Mouse (Mus musculus) hindbrain, embryonic 16.5 days (tissue): Measurements from ENCODE around the gene Maats1. TPM values are rescaled to one million over a fixed set of nuclear protein-coding genes. Genes with fewer than 3 reads are reported as not detected.
"Not testable (repeated sequence)": the region's sequence is repeated elsewhere in the genome, so short reads cannot be mapped to it uniquely, and the experiment has no call there.

Experiments
- ATAC-seq: fragments of 200-750 bp; cut with Nextera tagmentation; 2 replicates; pipeline ENCODE4 v1.8.0; 2017; ENCODE audit warnings: moderate TSS enrichment, moderate library complexity
- H3K27ac ChIP-seq: fragments of 300-500 bp; sonication (generic); 2 replicates; pipeline ENCODE4 v1.5.1; 2014; ENCODE audit warnings: low read depth, mild to moderate bottlenecking, control low read depth, low read length, moderate library complexity
- H3K27me3 ChIP-seq: fragments of 300-500 bp; sonication (generic); replicated peaks from 2 replicates; pipeline ENCODE4 v1.6.1; 2014; ENCODE audit warnings: low read length; ENCODE audit not compliant: control insufficient read depth, insufficient read depth
- H3K36me3 ChIP-seq: fragments of 300-500 bp; sonication (generic); 2 replicates; pipeline ENCODE4 v1.6.1; 2014; ENCODE audit warnings: mild to moderate bottlenecking, low read length, moderate library complexity, mixed read lengths; ENCODE audit not compliant: control insufficient read depth, insufficient read depth
- H3K4me1 ChIP-seq: fragments of 300-500 bp; sonication (generic); 2 replicates; pipeline ENCODE4 v1.6.1; 2014; ENCODE audit warnings: low read depth, low read length; ENCODE audit not compliant: control insufficient read depth, insufficient read depth
- H3K4me2 ChIP-seq: fragments of 300-500 bp; sonication (generic); 2 replicates; pipeline ENCODE4 v1.6.1; 2014; ENCODE audit warnings: mild to moderate bottlenecking, low read length, control low read depth, moderate library complexity
- H3K4me3 ChIP-seq: fragments of 300-500 bp; sonication (generic); 2 replicates; pipeline ENCODE4 v1.5.1; 2014; ENCODE audit warnings: mild to moderate bottlenecking, low read length, control low read depth, moderate library complexity
- H3K9ac ChIP-seq: fragments of 300-500 bp; sonication (generic); 2 replicates; pipeline ENCODE4 v1.6.1; 2014; ENCODE audit warnings: low read depth, mild to moderate bottlenecking, control low read depth, low read length, moderate library complexity
- H3K9me3 ChIP-seq: fragments of 300-500 bp; sonication (generic); 2 replicates; pipeline ENCODE4 v1.6.1; 2014; ENCODE audit warnings: mild to moderate bottlenecking, low read length, moderate library complexity; ENCODE audit not compliant: control insufficient read depth
- WGBS: fragments of 180-500 bp; shearing (Covaris S2); extraction: QIAGEN DNeasy Blood & Tissue Kit; methylation state at CpG from one replicate; pipeline ENCODE4 v1.1.7; 2014; 5-methylcytosine and 5-hydroxymethylcytosine counted together
- polyA plus RNA-seq: library from polyadenylated mRNA; unstranded; fragments of >200 nt; fragmentation: Nextera tagmentation; extraction: Ambion mirVana; gene quantifications from 2 replicates; pipeline ENCODE4 v1.2.1, GENCODE M21; 2015

Maats1 gene
- polyA plus RNA-seq, 1 experiment from 2014 or later: 1.6 TPM

DNA sequence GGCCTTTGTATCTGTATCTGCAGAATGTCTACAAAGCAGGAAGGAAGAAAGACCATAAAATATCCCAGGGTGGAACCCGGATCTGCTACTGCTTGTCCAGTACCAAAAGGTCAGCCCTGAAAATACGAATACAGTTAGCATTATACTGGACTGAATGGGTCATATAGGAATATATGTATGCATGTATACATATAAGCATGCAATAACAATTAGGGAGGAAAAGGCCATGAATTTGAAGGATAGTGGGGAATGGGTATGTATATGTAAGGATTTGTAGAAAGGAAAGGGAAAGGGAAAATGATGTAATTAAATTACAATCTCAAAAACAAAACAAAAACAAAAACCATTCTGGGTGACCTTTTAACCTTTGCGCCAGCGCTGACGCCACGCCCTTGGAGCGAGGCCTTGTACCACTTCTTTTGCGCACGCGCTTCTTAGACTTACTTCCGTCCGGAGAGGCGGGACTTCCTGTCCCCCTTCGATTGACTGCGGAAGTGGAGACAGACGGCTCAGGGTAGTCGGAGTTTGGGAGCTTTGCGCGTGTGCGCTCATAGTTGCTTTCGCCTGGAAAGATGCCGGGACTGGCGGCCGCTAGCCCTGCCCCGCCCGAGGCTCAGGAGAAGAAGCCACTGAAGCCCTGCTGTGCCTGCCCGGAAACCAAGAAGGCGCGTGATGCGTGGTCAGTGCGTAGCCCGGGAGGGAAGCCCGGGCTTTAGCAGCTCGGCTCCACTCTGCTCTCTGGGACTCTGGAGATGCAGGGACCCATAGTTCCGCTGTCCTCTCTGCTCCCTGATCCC is 4.8 kb upstream of the Maats1 start, which contains the start of the genes Cox17 and Gm21987:
Gene Cox17 (plus strand): TSS at position 463 of the 797 bp plus-strand sequence.
Gene Gm21987 (plus strand): TSS at position 512 of the 797 bp plus-strand sequence.
- H3K4me2 ChIP-seq: peak within 1 kb of the TSS; percentile 81
- H3K4me3 ChIP-seq: peak within 1 kb of the TSS; percentile 95
- WGBS: 2% methylated on average over 35 of the region's 35 CpGs
- H3K27ac ChIP-seq: peak within 1 kb of the TSS; percentile 85
- H3K9me3 ChIP-seq: no peaks in the 10 kb centered on the region
- no peaks in the 10 kb centered on the region for H3K27me3 ChIP-seq
- ATAC-seq: peak; percentile 99
- peaks cover 7% of the 10 kb centered on the region; the same call in 1 of the 2 replicates for H3K36me3 ChIP-seq
- peak within 1 kb of the TSS; percentile 87 for H3K9ac ChIP-seq
- peaks cover 12% of the 10 kb centered on the region for H3K4me1 ChIP-seq

DNA sequence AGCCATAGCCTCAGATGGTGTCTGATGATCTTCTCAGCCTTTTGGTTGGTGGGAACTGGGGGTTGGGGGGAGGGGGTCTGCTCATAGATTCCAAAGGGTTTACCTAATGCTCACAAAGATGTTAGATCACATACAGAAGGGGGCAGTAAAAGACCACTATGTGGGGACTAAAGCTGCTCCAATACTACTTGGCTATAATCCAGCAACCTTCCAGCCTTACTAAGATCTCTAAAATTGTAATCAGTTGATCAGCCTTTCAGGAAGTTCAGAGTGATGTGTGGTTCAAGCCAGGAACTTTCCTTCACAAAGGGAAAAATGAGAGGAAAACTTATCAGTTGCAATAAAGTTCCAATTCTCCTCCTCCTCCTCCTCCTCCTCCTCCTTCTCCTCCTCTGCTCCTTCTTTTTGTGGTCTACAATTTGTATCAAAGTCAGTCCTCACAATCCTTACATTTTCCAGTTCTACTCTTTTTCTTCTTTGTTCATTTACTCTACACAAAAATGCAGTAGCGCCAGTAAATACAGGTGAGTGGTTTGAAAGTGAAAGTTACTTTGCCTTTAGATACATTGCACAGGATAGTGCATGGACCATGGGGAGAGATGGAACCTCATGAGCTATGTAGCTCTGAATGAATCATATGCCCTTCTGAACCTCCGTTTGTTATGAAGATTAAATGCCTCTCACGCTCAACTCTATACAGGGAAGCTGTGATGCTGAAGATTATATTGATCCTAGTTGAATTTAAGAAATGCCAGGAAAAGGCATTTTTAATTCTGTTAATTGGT is 3.2 kb upstream of the Maats1 start:
- Histone ChIP-seq H3K9ac (no peak overlapping the region), H3K27me3 (no peaks in the 10 kb centered on the region), H3K27ac (no peak overlapping the region), H3K36me3 (no peaks in the 10 kb centered on the region; the same call in 1 of the 2 replicates), H3K4me1 (peaks cover 12% of the 10 kb centered on the region), H3K4me3 (no peak overlapping the region), H3K9me3 (no peaks in the 10 kb centered on the region), H3K4me2 (no peak overlapping the region)
- WGBS: 78% methylated on average over 3 of the region's 3 CpGs
- 0 out of 2 replicates have a peak, but pooled peaks have one; percentile 28 for ATAC-seq

DNA sequence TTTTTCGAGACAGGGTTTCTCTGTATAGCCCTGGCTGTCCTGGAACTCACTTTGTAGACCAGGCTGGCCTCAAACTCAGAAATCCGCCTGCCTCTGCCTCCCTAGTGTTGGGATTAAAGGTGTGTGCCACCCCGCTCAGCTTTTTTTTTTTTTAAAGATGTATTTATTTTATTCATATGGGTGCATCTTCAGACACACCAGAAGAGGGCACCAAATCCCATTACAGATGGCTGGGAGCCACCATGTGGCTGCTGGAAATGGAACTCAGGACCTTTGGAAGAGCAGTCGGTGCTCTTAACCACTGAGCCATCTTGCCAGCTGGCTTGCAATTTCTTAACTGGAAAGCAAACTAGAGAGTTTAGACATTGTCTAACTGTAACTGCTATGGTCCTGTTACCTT is 3.9 kb downstream of the Maats1 start:
- H3K9ac ChIP-seq, H3K36me3 ChIP-seq, H3K27me3 ChIP-seq, H3K27ac ChIP-seq, H3K4me3 ChIP-seq, H3K4me2 ChIP-seq, ATAC-seq, H3K9me3 ChIP-seq, H3K4me1 ChIP-seq: not testable (repeated sequence)
- WGBS: 89% methylated on average over 4 of the region's 4 CpGs

DNA sequence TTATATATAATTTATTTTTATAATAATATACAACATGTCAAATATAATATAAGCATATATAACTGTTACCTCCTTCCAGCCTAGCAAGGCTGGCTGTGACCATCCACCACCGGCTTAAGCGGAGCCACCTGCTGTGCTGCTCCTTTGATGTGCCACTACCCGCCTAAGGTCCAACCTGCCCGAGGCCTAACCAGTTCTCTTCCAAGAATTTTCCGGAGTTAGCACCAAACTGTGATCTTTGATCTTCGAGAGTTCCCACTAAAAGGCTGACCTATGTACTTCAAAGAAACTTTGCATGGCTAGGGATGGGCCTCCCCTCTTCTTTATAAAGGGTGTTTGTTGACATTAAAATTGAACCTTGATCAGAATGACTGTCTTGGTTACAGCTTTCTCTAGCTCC is 7.5 kb downstream of the Maats1 start:
- no peaks in the 10 kb centered on the region for H3K9me3 ChIP-seq
- no peak for ATAC-seq
- no peak overlapping the region for H3K4me3 ChIP-seq
- no peaks in the 10 kb centered on the region for H3K4me1 ChIP-seq
- 42% methylated on average over 6 of the region's 6 CpGs for WGBS
- no peaks in the 10 kb centered on the region for H3K27me3 ChIP-seq
- no peak overlapping the region for H3K27ac ChIP-seq
- H3K4me2 ChIP-seq: no peak overlapping the region
- no peaks in the 10 kb centered on the region for H3K36me3 ChIP-seq
- no peak overlapping the region for H3K9ac ChIP-seq

DNA sequence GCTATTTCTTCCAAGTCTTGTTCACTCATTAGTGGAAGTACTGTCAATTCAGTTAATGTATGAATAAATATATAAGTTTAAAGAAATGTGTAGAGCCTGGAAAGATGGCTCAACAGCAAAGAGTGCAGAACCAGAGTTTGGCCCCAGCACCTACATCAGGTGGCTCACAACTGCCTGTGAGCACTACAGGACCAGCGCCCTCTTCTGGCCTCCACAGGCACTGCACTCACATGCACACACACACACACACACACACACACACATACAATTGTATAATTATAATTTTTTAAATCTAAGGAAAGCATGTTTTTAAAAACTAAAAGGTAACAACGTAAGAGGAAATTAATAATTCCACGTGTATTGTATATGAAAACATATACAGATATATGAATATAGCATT is 12.6 kb downstream of the Maats1 start:
- no peak overlapping the region for H3K27ac ChIP-seq
- no peak overlapping the region for H3K9ac ChIP-seq
- H3K4me2 ChIP-seq: no peak overlapping the region
- no peak for ATAC-seq
- no peaks in the 10 kb centered on the region for H3K4me1 ChIP-seq
- H3K27me3 ChIP-seq: no peaks in the 10 kb centered on the region
- no peaks in the 10 kb centered on the region for H3K36me3 ChIP-seq
- H3K9me3 ChIP-seq: no peaks in the 10 kb centered on the region
- 93% methylated on average over 3 of the region's 3 CpGs for WGBS
- no peak overlapping the region for H3K4me3 ChIP-seq

DNA sequence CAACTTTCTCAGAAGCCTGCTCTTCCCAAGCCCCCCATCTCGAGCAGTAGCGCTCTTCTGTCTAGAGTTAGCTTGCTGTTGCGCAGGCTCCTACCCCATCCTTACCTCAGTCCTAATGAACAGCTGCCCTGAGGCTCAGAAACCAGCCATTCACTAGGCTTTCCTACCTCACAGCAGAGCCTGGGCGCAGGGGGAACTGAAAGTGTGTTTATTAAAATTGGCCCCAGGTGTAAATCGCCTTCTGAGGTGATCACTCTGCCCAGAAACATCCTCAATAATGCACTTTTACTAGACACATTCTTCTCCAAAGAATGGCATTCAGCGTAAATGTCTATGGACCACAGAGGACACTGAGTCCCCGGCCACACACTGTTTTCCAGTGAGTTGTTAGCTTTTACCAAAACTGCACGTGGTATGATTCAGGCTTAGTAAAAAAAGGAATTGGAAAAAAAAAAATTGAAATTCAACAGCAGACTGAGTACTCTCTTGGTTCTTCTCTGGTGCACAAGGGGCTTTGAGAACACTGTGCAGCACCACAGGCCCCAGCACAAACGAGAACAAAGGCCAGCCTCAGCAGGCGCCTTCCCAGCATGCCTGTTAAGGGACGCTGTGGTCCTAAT is 15.1 kb downstream of the Maats1 start:
- H3K4me3 ChIP-seq: no peak overlapping the region
- no peaks in the 10 kb centered on the region for H3K27me3 ChIP-seq
- H3K4me1 ChIP-seq: no peaks in the 10 kb centered on the region
- WGBS: 77% methylated on average over 11 of the region's 11 CpGs
- no peak overlapping the region for H3K27ac ChIP-seq
- no peak overlapping the region for H3K4me2 ChIP-seq
- ATAC-seq: no peak
- H3K36me3 ChIP-seq: no peaks in the 10 kb centered on the region
- no peak overlapping the region for H3K9ac ChIP-seq
- no peaks in the 10 kb centered on the region for H3K9me3 ChIP-seq

DNA sequence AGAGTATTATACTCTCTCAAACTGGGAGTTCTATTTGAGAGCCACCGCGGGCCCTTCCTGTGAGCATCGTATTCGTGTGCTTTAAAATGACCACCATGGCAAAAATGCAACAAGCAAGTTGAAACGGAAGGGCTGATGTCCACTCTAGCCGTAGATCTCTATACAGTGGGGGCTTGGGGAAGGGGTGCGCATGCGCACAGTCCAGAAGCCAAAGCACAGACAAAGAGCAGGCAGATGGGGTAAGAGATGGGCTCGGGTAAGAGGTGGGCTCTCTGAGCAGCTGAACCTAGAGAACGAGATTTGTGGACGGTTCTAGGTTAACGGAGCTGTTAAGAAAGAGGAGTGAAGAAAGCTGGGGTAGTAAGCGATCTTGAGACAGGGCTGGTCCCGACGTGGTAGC is 17.6 kb downstream of the Maats1 start:
- ATAC-seq: no peak
- Histone ChIP-seq H3K4me2 (no peak overlapping the region), H3K9ac (no peak overlapping the region), H3K4me3 (no peak overlapping the region), H3K36me3 (no peaks in the 10 kb centered on the region), H3K27me3 (no peaks in the 10 kb centered on the region), H3K4me1 (no peaks in the 10 kb centered on the region), H3K27ac (no peak overlapping the region), H3K9me3 (no peaks in the 10 kb centered on the region)
- WGBS: 95% methylated on average over 15 of the region's 15 CpGs

DNA sequence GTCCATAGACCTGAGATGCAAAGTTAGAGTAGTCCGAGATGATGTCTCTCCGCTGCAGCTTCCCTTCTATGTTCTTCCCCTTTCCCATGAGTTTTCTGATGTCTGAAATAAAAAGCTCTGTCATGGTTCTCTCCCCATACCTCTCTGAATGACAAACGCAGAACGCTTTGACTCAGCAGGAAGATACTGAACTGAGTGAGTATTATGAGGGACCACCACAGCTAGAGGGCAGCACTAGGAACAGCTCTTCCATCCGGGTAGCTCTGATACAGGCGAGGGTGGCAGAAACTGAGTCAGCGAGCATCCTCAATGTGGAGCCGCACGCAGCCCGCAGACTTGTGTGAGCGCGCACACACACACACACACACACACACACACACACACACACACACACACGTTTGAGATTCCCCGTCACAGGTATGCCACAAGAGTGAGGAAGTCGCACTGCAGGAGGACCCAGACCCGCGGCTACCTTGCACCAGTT is 20.4 kb downstream of the Maats1 start:
- 29% methylated on average over 17 of the region's 17 CpGs for WGBS
- Histone ChIP-seq H3K4me2 (peak overlapping the region; percentile 59), H3K4me3 (no peak overlapping the region), H3K36me3 (no peaks in the 10 kb centered on the region), H3K9ac (0 out of 2 replicates have a peak overlapping the region, but pooled peaks have one; percentile 19), H3K4me1 (no peaks in the 10 kb centered on the region), H3K27ac (no peak overlapping the region), H3K27me3 (no peaks in the 10 kb centered on the region), H3K9me3 (no peaks in the 10 kb centered on the region)
- ATAC-seq: peak; percentile 86

DNA sequence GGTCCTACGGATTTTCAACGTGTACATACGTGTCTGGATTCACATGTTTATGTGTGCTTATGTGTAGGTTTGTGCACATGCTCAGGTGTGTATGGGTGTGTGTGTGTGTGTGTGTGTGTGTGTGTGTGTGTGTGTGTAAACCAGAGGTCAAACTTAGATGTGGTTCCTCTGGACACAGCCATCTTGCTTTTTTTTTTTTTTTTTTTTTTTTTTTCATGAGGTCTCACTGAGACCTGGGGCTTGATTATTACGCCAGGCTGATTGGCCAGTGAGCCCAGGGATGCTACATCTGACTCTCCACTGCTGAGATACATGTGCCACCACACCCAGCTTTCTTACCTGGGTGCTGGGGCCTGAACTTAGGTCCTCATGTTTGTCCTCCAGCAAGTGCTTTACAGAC is 22.9 kb downstream of the Maats1 start:
- ATAC-seq: no peak
- no peak overlapping the region for H3K4me2 ChIP-seq
- no peaks in the 10 kb centered on the region for H3K36me3 ChIP-seq
- no peaks in the 10 kb centered on the region for H3K27me3 ChIP-seq
- H3K27ac ChIP-seq: no peak overlapping the region
- no peaks in the 10 kb centered on the region for H3K4me1 ChIP-seq
- no peak overlapping the region for H3K4me3 ChIP-seq
- WGBS: 98% methylated on average over 4 of the region's 4 CpGs
- no peak overlapping the region for H3K9ac ChIP-seq
- H3K9me3 ChIP-seq: no peaks in the 10 kb centered on the region
